Mouse (Mus musculus) midbrain, embryonic 10.5 days (tissue): ENCODE data around the gene Opalin. TPM values are rescaled to one million over a fixed set of nuclear protein-coding genes. Genes with fewer than 3 reads are reported as not detected.

ENCODE experiments used
- DNase-seq: peaks from one replicate; pipeline ENCODE4 v3.0.0-alpha.2; 2017; ENCODE audit warnings: low spot score
- H3K27ac ChIP-seq: fragments of 300-500 bp; sonication (generic); replicated peaks from 2 replicates; pipeline ENCODE4 v1.5.1; 2016; ENCODE audit warnings: mild to moderate bottlenecking
- H3K27me3 ChIP-seq: fragments of 300-500 bp; sonication (generic); 2 replicates; pipeline ENCODE4 v1.6.1; 2016; ENCODE audit warnings: low read depth, mild to moderate bottlenecking; ENCODE audit not compliant: poor library complexity, severe bottlenecking
- H3K36me3 ChIP-seq: fragments of 300-500 bp; sonication (generic); 2 replicates; pipeline ENCODE4 v1.6.1; 2016; ENCODE audit warnings: mild to moderate bottlenecking, moderate library complexity
- H3K4me1 ChIP-seq: fragments of 300-500 bp; sonication (generic); 2 replicates; pipeline ENCODE4 v1.6.1; 2016
- H3K4me3 ChIP-seq: fragments of 300-500 bp; sonication (generic); 2 replicates; pipeline ENCODE4 v1.5.1; 2016; ENCODE audit warnings: mild to moderate bottlenecking, moderate library complexity
- H3K9me3 ChIP-seq: fragments of 300-500 bp; sonication (generic); replicated peaks from 2 replicates; pipeline ENCODE4 v1.6.1; 2016; ENCODE audit warnings: mild to moderate bottlenecking
- WGBS: fragments of 180-500 bp; shearing (Covaris S2); methylation state at CpG from one replicate; pipeline ENCODE4 v1.1.7; 2016; 5-methylcytosine and 5-hydroxymethylcytosine counted together
- polyA plus RNA-seq: library from polyadenylated mRNA; unstranded; fragments of >200 nt; fragmentation: Nextera tagmentation; extraction: Ambion mirVana; gene quantifications from 2 replicates; pipeline ENCODE4 v1.2.1, GENCODE M21; 2016

Opalin gene
- polyA plus RNA-seq = not detected in 2 replicates

DNA sequence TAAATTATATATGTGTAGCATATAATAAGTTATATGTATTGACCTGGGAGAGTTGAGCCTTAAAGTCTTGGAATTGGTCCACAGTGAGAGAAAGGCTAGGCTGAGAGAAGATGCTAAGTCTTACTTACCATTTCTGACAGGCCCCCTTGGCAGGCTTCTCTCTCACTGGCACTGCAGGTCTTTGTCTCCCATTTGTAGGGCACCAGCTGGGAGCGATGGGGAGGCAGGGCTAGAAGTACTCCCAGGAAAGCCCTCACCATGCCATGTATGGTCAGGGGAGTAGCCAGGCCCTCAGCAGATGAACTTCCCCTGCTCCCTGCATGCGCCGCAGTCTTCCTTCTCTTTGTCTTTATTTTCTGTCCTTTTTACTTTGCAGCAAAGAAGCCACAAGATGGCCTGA lies at the start of gene Opalin:
Opalin (minus strand) TSS at position 208 of the 400 bp plus-strand sequence.
- DNase-seq = no peak
- H3K4me1 ChIP-seq = peaks cover 15% of the 10 kb centered on the region

DNA sequence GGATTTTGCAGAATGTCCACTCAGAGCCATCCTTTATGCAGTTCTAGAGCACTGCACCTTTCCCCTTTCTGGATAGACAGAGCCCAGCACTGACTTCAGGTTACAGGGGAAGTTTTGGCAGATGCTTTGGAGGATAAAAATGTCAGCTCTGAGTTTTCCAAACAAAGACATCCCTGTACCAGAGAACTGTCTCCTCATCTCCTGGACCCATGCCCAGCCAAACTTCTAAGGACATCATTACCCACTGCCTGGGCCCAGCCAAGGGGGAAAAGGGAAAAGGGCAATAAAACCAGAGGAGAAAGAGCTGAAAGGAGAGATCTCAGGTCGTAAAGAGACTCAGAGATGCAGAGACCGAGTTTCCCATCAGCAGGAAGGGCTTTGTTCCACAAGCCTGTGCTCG lies 46.1 kb upstream of the Opalin start:
- Histone ChIP-seq H3K4me3 (no peak overlapping the region), H3K4me1 (no peaks in the 10 kb centered on the region), H3K27ac (no peak overlapping the region), H3K9me3 (no peaks in the 10 kb centered on the region), H3K36me3 (no peaks in the 10 kb centered on the region), H3K27me3 (peaks cover 19% of the 10 kb centered on the region; the same call in 1 of the 2 replicates)
- WGBS = 34% methylated on average over 3 of the region's 3 CpGs
- no peak for DNase-seq

More for the DNA sequence above, at the start of gene Opalin:
- no peaks in the 10 kb centered on the region for H3K36me3 ChIP-seq
- H3K27me3 ChIP-seq = no peaks in the 10 kb centered on the region
- WGBS = 85% methylated on average over 3 of the region's 3 CpGs
- H3K9me3 ChIP-seq = no peaks in the 10 kb centered on the region
- H3K27ac ChIP-seq = no peak within 1 kb of the TSS
- H3K4me3 ChIP-seq = no peak within 1 kb of the TSS

DNA sequence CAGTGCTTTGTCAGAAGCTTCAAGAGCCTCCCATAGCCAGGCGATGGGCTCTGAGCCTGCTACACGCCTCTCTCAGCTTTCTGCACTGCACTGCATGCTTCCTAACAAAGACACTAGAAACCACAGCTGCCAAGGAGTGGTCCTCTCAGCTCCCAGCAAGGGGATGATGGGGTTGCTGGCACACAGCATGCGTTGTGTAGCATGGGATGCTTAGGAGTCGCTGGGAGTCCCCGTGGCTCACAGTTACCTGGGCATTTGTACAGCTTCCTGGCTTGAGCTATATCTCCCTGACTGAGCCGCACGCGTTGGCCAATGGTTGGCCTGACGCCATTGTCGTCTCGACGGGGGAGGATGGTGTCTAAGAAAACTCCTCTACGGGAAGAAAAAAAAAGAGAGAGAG lies 43.0 kb upstream of the Opalin start:
- H3K27ac ChIP-seq = no peak overlapping the region
- WGBS = 95% methylated on average over 13 of the region's 13 CpGs

DNA sequence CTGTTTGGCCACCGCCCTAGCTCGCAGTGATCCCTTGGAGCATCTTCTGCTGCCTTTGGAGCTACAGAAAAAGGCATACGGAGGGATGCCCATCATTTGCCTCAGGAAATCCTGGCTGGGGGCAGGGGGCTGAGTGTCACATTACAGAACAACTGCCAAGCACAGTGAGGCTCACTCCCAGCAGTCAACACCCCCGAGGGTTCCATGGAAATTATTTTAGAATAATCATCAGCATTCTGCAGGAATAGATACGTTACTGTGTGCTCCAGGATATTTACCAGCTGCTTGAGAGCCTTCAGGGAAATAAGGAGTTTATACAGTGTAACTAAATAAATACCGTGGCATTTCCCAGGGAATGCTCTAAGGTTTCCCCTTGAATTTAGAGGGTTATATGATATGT lies 41.4 kb upstream of the Opalin start:
- 74% methylated on average over 6 of the region's 6 CpGs for WGBS
- Histone ChIP-seq H3K27me3 (peaks cover 55% of the 10 kb centered on the region), H3K4me3 (no peak overlapping the region), H3K36me3 (no peaks in the 10 kb centered on the region), H3K9me3 (no peaks in the 10 kb centered on the region), H3K27ac (no peak overlapping the region), H3K4me1 (peaks cover 20% of the 10 kb centered on the region)
- no peak for DNase-seq

More for the DNA sequence above, 43.0 kb upstream of the Opalin start:
- Histone ChIP-seq H3K4me1 (peaks cover 4% of the 10 kb centered on the region), H3K27me3 (peaks cover 48% of the 10 kb centered on the region), H3K9me3 (no peaks in the 10 kb centered on the region), H3K36me3 (no peaks in the 10 kb centered on the region), H3K4me3 (no peak overlapping the region)
- no peak for DNase-seq

DNA sequence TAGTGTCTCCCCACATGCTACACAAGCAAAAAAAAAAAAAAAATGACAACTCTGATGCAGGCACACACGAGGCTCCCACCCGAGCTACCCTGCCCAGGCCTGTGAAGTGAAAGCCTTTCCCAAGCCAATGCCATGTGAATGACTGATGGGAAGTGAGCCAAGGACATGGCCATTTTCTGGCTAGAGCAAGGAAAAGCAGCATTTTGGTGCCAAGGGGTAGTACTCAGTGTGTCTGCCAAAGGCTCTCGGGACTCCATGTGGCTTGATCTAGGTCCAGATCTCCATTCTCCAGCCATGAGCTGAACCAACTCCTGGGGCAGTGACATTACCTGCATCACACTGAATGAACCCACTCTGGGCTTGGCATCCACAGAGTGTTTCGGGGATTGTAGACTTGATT lies 40.4 kb upstream of the Opalin start:
- Histone ChIP-seq H3K27ac (no peak overlapping the region), H3K27me3 (peaks cover 65% of the 10 kb centered on the region), H3K9me3 (no peaks in the 10 kb centered on the region), H3K4me3 (no peak overlapping the region), H3K4me1 (peaks cover 30% of the 10 kb centered on the region), H3K36me3 (no peaks in the 10 kb centered on the region)
- no peak for DNase-seq
- 86% methylated on average over 4 of the region's 4 CpGs for WGBS

DNA sequence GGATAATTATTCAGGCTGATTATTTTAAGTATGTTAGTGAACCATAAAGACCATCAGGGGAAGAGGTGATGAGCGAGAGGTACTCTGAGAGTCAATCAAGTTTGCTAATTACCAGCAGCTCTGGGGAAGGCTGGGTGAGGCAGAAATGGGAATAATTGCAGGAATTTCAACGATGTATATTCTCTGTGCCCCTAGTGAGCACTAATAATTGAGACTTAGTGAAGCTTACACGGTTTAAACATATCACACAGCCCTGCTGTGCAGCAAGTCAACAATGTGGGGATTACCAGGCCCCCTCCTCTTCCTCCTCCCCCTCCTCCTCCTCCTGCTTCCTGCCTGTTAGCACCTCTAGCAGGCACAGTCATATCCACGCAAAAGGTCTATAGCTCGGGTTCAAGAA lies 37.7 kb upstream of the Opalin start:
- WGBS = 28% methylated on average over 5 of the region's 5 CpGs
- no peak overlapping the region for H3K27ac ChIP-seq

DNA sequence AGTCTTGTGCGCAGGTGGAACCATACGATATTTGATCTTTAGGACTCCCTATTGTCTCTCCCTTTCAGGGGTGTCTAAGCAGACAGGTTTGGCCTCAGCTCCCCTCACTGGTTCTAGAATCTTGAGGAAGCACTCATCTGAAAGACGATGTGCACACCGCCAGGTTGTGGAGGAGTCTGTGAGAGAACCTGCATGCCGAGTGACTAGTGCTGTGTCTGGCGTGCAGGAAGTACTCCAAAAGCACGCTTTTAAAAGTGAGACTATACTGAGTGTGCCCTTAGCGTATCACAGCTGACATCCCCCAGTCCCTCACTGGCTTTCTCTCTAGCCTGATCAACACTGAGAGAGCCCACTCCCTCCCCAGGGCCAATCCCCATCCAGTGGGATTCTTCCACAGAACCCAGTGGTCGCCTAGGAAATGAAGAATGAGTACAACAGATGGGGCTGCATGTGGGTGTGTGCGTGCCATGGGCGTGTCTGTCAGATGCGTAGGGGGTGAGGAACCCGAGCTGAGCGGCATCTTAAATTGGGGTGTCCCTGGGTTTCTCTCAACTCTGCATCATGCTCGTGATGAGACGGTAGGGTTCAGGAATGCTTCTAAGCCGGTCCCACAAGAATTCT lies 37.1 kb upstream of the Opalin start:
- H3K9me3 ChIP-seq = no peaks in the 10 kb centered on the region
- no peaks in the 10 kb centered on the region for H3K36me3 ChIP-seq
- peaks cover 80% of the 10 kb centered on the region for H3K27me3 ChIP-seq
- 55% methylated on average over 17 of the region's 17 CpGs for WGBS
- H3K4me1 ChIP-seq = peaks cover 49% of the 10 kb centered on the region
- no peak overlapping the region; the same call in 1 of the 2 replicates for H3K27ac ChIP-seq
- peak; percentile 53 for DNase-seq
- H3K4me3 ChIP-seq = 0 out of 2 replicates have a peak overlapping the region, but pooled peaks have one; percentile 18

More for the DNA sequence above, 37.7 kb upstream of the Opalin start:
- no peaks in the 10 kb centered on the region for H3K9me3 ChIP-seq
- DNase-seq = no peak
- no peaks in the 10 kb centered on the region for H3K36me3 ChIP-seq
- peaks cover 43% of the 10 kb centered on the region for H3K4me1 ChIP-seq
- no peak overlapping the region for H3K4me3 ChIP-seq
- H3K27me3 ChIP-seq = peaks cover 80% of the 10 kb centered on the region

DNA sequence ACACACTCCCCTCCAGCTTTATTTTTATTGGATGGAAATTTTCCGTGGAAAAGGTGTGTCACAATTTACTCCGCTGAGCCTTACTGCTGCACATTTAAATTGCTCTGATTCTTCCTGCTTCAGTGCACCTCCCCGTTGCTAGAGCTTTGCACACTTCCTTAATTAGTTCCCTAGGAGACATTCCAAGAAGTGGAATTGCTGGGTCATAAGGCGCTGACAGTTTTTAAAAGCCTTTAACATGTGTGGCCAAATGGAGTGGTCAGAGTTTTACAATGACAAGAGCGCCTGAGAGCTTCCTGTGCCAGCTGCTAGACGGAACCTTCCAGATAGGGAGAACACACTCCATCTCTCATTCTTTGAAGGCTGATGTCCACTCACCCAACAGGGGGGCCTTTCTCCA lies 35.7 kb upstream of the Opalin start:
- no peak overlapping the region for H3K27ac ChIP-seq
- no peaks in the 10 kb centered on the region for H3K36me3 ChIP-seq
- H3K4me3 ChIP-seq = no peak overlapping the region
- H3K9me3 ChIP-seq = no peaks in the 10 kb centered on the region
- H3K27me3 ChIP-seq = peaks cover 78% of the 10 kb centered on the region
- no peak for DNase-seq
- peaks cover 56% of the 10 kb centered on the region for H3K4me1 ChIP-seq
- 66% methylated on average over 6 of the region's 6 CpGs for WGBS

DNA sequence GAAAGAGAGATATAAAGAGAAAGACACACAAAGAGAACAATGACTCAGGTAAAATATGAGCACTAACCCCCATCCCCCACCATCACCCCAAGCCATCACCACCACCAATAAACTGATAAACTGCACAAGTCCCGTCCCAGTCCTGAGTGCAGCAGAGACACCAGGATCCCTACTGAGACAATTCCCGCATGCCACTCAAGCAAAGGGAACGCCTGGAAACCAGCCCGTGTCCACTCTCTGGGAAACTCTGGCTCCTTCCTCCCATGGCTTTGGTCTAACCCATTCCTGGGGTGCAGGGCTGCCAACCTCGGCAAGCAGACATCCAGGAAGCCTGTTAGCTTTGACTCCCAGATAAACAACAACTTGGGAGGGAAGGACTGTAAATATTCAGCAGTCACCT lies 33.1 kb upstream of the Opalin start:
- Histone ChIP-seq H3K9me3 (no peaks in the 10 kb centered on the region), H3K36me3 (no peaks in the 10 kb centered on the region), H3K4me3 (no peak overlapping the region), H3K4me1 (peaks cover 52% of the 10 kb centered on the region), H3K27me3 (peaks cover 78% of the 10 kb centered on the region), H3K27ac (peak overlapping the region; percentile 28; the same call in 1 of the 2 replicates)
- DNase-seq = no peak
- 38% methylated on average over 5 of the region's 5 CpGs for WGBS

DNA sequence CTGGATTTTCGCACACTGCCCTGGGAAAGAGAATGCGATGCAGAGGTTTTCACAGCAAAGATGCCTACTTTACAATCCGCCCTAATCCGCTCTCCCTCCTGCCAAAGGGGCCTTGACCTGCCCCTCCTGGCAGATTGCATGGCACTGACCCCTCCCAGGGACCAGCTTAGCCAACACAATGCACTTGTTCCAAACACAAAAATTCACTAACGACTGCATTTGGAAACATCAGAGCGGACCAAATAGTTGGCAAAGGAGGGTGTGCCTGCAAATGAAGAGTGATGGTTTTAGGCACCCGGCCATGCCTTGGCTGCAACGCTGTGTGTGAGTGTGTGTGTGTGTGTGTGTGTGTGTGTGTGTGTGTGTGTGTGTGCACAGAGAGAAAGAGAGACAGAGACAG lies 32.6 kb upstream of the Opalin start:
- H3K27me3 ChIP-seq = peaks cover 79% of the 10 kb centered on the region
- 45% methylated on average over 8 of the region's 8 CpGs for WGBS
- peaks cover 47% of the 10 kb centered on the region for H3K4me1 ChIP-seq

DNA sequence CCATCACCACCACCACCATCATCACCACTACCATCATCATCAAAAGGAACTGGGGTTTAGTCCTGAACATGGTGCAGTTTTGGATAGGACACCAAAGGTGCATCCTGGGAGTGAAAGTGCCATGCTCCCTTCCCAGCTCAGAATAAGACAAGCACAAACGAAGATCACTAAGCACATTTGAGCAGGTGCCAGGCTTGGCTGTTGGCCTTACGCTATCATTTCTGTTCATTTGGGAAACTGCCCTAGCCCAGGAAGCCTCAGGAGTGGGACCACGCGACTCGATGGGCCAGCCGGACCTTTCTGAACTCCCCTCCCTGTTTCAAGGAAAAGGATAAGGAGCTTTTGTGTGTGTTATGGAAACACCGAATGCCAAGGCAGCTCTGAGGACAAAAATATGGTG lies 31.8 kb upstream of the Opalin start:
- Histone ChIP-seq H3K9me3 (no peaks in the 10 kb centered on the region), H3K27me3 (peaks cover 77% of the 10 kb centered on the region), H3K4me1 (peaks cover 39% of the 10 kb centered on the region), H3K27ac (no peak overlapping the region), H3K36me3 (no peaks in the 10 kb centered on the region), H3K4me3 (no peak overlapping the region)
- no peak for DNase-seq
- 92% methylated on average over 7 of the region's 7 CpGs for WGBS

More for the DNA sequence above, 32.6 kb upstream of the Opalin start:
- Histone ChIP-seq H3K27ac (peak overlapping the region; percentile 28; the same call in 1 of the 2 replicates), H3K4me3 (no peak overlapping the region), H3K36me3 (no peaks in the 10 kb centered on the region), H3K9me3 (no peaks in the 10 kb centered on the region)
- no peak for DNase-seq

DNA sequence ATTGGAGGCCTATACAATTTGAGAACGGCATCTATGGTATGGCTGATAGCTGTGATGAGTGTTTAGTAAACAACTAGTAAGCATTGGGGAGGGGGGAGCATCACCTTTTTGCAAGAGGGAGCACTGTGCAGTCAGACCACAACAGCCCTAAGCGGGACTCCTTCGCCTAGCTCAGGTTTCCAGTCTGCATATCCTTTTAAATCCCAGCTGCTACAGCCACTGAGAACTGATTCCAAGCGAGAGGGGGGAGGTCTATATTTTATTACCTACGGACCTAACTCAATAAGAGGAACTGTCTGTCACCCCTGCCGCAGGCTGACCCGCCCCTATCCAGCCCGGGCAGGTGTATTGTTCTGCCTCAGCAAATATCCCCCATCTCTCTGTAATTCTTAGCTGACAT lies 30.6 kb upstream of the Opalin start:
- Histone ChIP-seq H3K9me3 (no peaks in the 10 kb centered on the region), H3K36me3 (no peaks in the 10 kb centered on the region), H3K27ac (no peak overlapping the region), H3K4me1 (peaks cover 27% of the 10 kb centered on the region), H3K27me3 (peaks cover 66% of the 10 kb centered on the region), H3K4me3 (no peak overlapping the region)
- DNase-seq = no peak
- WGBS = 72% methylated on average over 8 of the region's 8 CpGs

DNA sequence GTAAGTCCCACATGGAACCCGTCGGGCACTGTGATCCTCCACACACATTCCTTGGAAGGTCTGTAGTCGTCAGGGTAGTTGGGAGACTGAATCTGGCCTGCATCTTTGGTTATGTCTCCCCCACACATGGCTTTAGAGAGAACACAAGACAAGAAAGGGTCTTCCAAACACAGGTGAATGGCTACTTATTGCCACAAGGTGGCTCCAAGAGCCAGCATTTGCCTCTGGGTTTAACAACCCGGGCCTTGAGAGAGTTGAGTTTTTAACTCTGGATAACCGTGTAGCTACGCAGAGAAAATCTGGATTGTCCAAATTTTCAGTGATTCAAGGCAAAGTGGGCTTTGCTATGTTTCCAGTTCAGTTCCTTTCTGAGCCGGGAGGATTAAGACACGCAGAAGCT lies 28.0 kb upstream of the Opalin start:
- peaks cover 53% of the 10 kb centered on the region for H3K27me3 ChIP-seq

More for the DNA sequence above, 28.0 kb upstream of the Opalin start:
- WGBS = 49% methylated on average over 8 of the region's 8 CpGs
- no peaks in the 10 kb centered on the region for H3K36me3 ChIP-seq
- no peaks in the 10 kb centered on the region for H3K9me3 ChIP-seq
- H3K4me3 ChIP-seq = no peak overlapping the region
- peak; percentile 47 for DNase-seq
- peaks cover 16% of the 10 kb centered on the region for H3K4me1 ChIP-seq
- no peak overlapping the region for H3K27ac ChIP-seq
